Mouse (Mus musculus) retina, postnatal 1 day (tissue): Measurements from ENCODE around the gene Ado.

Experiments used
- DNase-seq: peaks from one replicate; pipeline ENCODE4 v3.0.0-alpha.2; 2012

The Ado gene

DNA sequence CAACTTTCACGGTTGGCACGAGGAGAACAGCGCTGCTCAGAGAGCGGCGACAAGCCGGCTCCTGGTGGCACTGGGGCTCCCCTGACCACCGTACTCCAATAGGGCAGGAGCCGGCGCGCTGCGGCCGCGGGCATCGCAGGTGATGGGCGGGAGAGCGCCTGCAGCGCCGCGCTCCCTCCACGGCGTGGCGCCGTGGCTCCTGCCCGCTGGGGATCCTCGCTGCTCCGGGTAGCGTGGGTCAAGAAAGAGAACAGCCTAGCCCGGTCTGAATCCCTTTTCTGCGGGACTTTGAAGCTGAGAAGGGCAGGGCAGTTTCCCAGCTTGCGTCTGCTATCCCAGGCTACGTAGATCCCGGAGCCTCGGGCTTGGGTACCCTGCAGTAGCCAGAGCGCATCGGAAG, 12.8 kb downstream of the Ado start:
- peak; percentile 88 for DNase-seq

DNA sequence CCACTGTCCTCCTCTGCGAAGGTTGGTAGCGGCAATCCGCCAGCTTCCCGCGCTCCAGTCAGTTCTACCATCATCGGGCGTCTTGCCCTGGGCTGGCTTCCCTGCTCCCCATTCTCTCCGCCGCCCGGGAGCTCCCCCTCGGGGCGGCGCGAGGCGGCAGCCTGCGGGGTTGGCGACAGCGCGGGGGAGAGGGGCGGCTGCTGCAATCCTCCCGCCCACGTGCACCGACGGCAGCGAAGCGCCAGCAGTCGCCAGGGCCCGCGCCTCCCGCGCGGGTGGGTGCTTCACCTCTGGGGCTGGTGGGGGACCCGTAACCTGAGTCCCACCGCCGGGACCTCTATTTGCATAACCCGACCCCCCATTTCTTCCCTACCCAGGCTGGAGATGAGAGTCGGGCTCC, 13.5 kb downstream of the Ado start, which contains the start of gene Egr2:
Gene Egr2 (plus strand): TSS at position 220 of the 400 bp plus-strand sequence.
- peak; percentile 59 for DNase-seq

GRCm38 (mm10) chr10:67529769-67530168, 19.0 kb downstream of the Ado start:
- DNase-seq: no peak

- peak; percentile 41 for DNase-seq
Observed at GRCm38 (mm10) chr10:67526435-67526834, 22.3 kb downstream of the Ado start.

DNA sequence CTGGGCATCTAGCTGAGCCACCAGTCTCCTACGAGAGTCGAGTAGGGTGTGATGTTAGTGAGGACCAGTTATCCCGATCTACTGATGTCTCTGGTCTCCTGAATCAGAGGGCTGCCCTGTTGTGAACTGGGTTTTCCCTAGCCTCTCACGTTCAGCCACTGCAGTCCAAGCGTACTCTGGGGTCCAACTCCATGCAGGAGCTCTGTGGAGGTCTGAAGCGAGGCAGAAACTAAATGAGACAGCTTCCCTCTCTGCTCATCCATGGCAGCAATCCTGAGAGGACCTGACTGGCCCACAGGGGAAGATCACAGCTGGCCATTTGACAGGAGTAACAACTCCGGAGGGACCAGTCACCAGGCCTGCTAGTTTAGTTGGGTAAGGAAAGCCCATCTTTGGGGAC, 24.1 kb downstream of the Ado start:
- DNase-seq: no peak

GRCm38 (mm10) chr10:67524130-67524529, 24.6 kb downstream of the Ado start:
- DNase-seq: no peak

- DNase-seq: no peak
Observed at GRCm38 (mm10) chr10:67518733-67519132, 30.0 kb downstream of the Ado start.

DNA sequence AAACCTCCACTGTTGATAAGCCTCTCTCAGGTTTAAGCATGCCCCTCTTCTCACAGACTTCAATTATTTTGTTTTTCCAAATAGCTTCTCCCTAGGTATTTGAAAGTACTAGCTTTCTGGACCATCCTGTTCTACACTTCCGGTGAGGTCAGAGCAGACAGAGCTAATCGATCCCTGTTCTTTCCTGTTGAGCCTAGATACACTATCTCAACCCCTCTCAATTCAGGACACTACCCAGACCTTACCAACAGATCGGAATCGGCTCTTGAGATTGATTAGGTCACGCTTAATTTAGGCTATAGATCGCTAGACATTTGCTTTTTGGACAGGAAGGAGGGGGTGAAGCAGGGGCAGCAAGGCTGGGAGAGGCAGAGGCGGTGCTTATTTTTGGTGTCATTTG, 35.9 kb downstream of the Ado start:
- no peak for DNase-seq

DNA sequence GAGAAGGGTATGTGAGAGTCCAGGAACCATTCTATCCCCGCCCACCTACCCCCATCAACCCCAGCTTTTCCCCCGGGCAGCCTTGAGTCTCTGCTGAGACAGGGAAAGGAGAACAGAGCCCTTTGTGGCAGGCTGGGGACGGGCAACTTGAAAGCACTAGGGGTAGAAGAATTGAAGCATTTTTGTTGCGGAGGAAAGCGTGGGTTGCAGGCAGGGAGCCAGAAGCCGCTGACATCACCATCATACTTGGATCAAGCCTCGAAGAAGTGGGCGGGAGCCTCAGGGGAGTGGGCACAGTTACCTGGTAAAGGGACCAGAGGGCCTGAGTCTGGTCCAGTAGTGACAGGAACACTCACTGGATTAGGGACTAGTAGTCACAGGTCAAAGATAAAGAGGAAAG, 36.5 kb downstream of the Ado start:
- no peak for DNase-seq

GRCm38 (mm10) chr10:67505248-67505647, 43.5 kb downstream of the Ado start:
- DNase-seq: no peak

DNA sequence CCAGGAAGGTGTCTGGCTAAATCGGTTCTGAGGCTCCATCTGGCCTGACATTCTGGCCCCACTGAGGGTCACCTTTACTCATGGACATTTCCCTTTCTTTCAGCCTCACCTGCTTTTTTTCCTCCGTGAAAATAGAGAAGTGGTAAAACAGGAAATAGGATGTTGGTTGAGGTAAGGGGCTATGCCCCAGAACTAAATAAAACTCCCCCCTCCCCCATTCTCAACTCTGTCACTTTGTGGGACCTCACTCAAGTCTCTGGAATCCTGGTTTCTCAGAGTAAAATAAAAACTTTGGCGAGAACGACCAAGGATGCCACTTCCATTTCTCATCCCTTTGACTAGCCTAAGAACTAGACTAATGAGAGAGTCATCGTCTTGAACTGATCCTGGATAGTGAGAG, 44.7 kb downstream of the Ado start:
- DNase-seq: no peak

DNA sequence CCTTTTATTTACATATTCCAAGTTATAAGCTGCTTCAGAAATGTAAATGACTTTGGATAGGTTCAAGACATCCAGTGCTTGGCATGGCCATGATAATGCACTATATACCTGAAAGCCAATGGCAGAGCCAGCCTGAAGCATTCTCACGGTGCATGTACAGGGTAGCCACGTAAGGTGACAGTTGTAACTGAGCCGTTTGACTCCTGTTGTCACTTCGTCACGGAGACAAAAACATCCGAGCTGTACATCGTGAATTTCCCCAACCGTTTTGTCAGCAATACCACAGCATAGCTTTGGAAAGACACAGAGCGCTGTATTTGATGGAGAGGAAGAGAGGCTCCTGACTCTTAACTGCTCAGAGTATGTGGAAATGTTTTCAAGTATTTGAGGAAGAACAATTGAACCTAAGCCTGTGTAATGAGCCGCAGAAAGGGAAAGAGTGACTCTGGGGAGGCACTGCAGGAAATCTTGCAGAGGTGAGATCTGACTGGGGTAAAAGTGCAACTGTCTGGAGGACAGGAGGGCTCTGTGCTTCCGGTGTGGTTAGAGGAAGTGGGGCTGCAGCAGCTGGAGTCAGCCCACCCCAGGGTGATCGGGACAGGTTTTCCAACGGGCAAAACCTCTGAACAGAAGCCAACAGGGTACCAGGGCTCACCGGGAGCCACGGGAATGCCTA, 45.3 kb downstream of the Ado start:
- DNase-seq: no peak

DNA sequence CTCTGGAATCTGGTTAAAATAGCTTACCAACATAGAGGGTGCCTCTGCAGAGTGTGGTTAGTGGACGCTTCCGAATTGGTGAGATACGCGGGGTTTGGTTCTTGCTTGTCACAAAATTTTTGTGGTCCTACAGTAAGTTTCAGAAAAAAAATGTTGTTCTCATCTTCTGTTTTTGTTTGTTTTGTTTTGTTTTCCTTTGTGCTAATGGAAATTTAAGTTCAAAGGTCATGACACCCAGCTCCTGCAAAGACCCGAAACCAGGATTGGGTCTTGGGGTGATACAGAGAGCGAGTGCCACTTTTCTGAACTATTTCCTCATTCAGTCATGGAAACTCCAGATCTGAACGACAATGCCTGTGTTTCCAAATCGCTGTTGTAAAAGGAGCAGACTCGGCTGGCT, 50.8 kb downstream of the Ado start:
- DNase-seq: no peak

- DNase-seq: no peak
Observed at GRCm38 (mm10) chr10:67497144-67497892, 51.4 kb downstream of the Ado start.
